Mouse (Mus musculus) liver, embryonic 12.5 days (tissue): ENCODE results near the gene Gramd2. TPM values are rescaled to one million over a fixed set of nuclear protein-coding genes. Genes with fewer than 3 reads are reported as not detected.

Experiments
- ATAC-seq: fragments of 200-750 bp; cut with Nextera tagmentation; 2 replicates; pipeline ENCODE4 v1.8.0; 2017; ENCODE audit warnings: moderate number of reproducible peaks, mild to moderate bottlenecking, moderate library complexity
- H3K27ac ChIP-seq: fragments of 300-500 bp; sonication (generic); 2 replicates; pipeline ENCODE4 v1.5.1; 2016; ENCODE audit warnings: mild to moderate bottlenecking
- H3K27me3 ChIP-seq: fragments of 300-500 bp; sonication (generic); replicated peaks from 2 replicates; pipeline ENCODE4 v1.6.1; 2016; ENCODE audit warnings: mild to moderate bottlenecking, moderate library complexity
- H3K36me3 ChIP-seq: fragments of 300-500 bp; sonication (generic); 2 replicates; pipeline ENCODE4 v1.6.1; 2016; ENCODE audit warnings: mild to moderate bottlenecking, moderate library complexity
- H3K4me1 ChIP-seq: fragments of 300-500 bp; sonication (generic); 2 replicates; pipeline ENCODE4 v1.6.1; 2016
- H3K4me2 ChIP-seq: fragments of 300-500 bp; sonication (generic); 2 replicates; pipeline ENCODE4 v1.6.1; 2016; ENCODE audit warnings: mild to moderate bottlenecking, moderate library complexity
- H3K4me3 ChIP-seq: fragments of 300-500 bp; sonication (generic); 2 replicates; pipeline ENCODE4 v1.5.1; 2016; ENCODE audit warnings: mild to moderate bottlenecking, moderate library complexity
- H3K9ac ChIP-seq: fragments of 300-500 bp; sonication (generic); 2 replicates; pipeline ENCODE4 v1.6.1; 2016; ENCODE audit warnings: mild to moderate bottlenecking, moderate library complexity
- H3K9me3 ChIP-seq: fragments of 300-500 bp; sonication (generic); replicated peaks from 2 replicates; pipeline ENCODE4 v1.6.1; 2016; ENCODE audit warnings: mild to moderate bottlenecking, moderate library complexity
- WGBS: fragments of 180-500 bp; shearing (Covaris S2); methylation state at CpG from one replicate; pipeline ENCODE4 v1.1.7; 2016; ENCODE audit not compliant: insufficient replicate concordance; 5-methylcytosine and 5-hydroxymethylcytosine counted together
- polyA plus RNA-seq: library from polyadenylated mRNA; unstranded; fragments of >200 nt; fragmentation: Nextera tagmentation; extraction: Ambion mirVana; gene quantifications from 2 replicates; pipeline ENCODE4 v1.2.1, GENCODE M21; 2016

Gramd2 gene
- polyA plus RNA-seq, 1 experiment from 2014 or later: 0.04 TPM

GRCm38 (mm10) chr9:59672195-59672894, 7.6 kb upstream of the Gramd2 start:
- Histone ChIP-seq H3K4me2 (0 out of 2 replicates have a peak overlapping the region, but pooled peaks have one; percentile 12), H3K36me3 (peaks cover 95% of the 10 kb centered on the region), H3K9me3 (no peaks in the 10 kb centered on the region), H3K27ac (peak overlapping the region; percentile 42; the same call in 1 of the 2 replicates), H3K27me3 (peaks cover 17% of the 10 kb centered on the region), H3K4me3 (no peak overlapping the region), H3K4me1 (peaks cover 32% of the 10 kb centered on the region), H3K9ac (no peak overlapping the region)
- peak; percentile 86 for ATAC-seq
- WGBS: 62% methylated on average over 12 of the region's 12 CpGs

GRCm38 (mm10) chr9:59673427-59673826, 6.5 kb upstream of the Gramd2 start:
- H3K9ac ChIP-seq: no peak overlapping the region
- H3K4me3 ChIP-seq: no peak overlapping the region
- 67% methylated on average over 2 of the region's 2 CpGs for WGBS
- peaks cover 17% of the 10 kb centered on the region for H3K27me3 ChIP-seq
- no peak overlapping the region for H3K4me2 ChIP-seq
- peaks cover 93% of the 10 kb centered on the region for H3K36me3 ChIP-seq
- H3K9me3 ChIP-seq: no peaks in the 10 kb centered on the region
- no peak for ATAC-seq
- H3K4me1 ChIP-seq: peaks cover 32% of the 10 kb centered on the region
- no peak overlapping the region for H3K27ac ChIP-seq

GRCm38 (mm10) chr9:59675598-59675997, 4.3 kb upstream of the Gramd2 start:
- peaks cover 81% of the 10 kb centered on the region for H3K36me3 ChIP-seq
- H3K27me3 ChIP-seq: peaks cover 24% of the 10 kb centered on the region

GRCm38 (mm10) chr9:59678313-59678712, 1.6 kb upstream of the Gramd2 start:
- Histone ChIP-seq H3K36me3 (peaks cover 55% of the 10 kb centered on the region), H3K27me3 (peaks cover 43% of the 10 kb centered on the region), H3K9me3 (no peaks in the 10 kb centered on the region), H3K4me2 (no peak overlapping the region), H3K9ac (no peak overlapping the region), H3K4me3 (no peak overlapping the region), H3K27ac (no peak overlapping the region), H3K4me1 (peaks cover 18% of the 10 kb centered on the region)
- peak; percentile 39; the same call in 1 of the 2 replicates for ATAC-seq
- 29% methylated on average over 1 of the region's 1 CpGs for WGBS

More at GRCm38 (mm10) chr9:59675598-59675997, 4.3 kb upstream of the Gramd2 start:
- no peaks in the 10 kb centered on the region for H3K9me3 ChIP-seq
- ATAC-seq: no peak
- no peak overlapping the region for H3K4me3 ChIP-seq
- 89% methylated on average over 14 of the region's 14 CpGs for WGBS
- peaks cover 44% of the 10 kb centered on the region for H3K4me1 ChIP-seq
- H3K27ac ChIP-seq: no peak overlapping the region
- no peak overlapping the region for H3K4me2 ChIP-seq
- no peak overlapping the region for H3K9ac ChIP-seq

- H3K27me3 ChIP-seq: peaks cover 53% of the 10 kb centered on the region
- no peak for ATAC-seq
- no peaks in the 10 kb centered on the region for H3K9me3 ChIP-seq
- H3K36me3 ChIP-seq: peaks cover 33% of the 10 kb centered on the region
- 25% methylated on average over 16 of the region's 16 CpGs for WGBS
- peak overlapping the region; percentile 52 for H3K4me3 ChIP-seq
- H3K9ac ChIP-seq: no peak overlapping the region
- peaks cover 14% of the 10 kb centered on the region for H3K4me1 ChIP-seq
- H3K27ac ChIP-seq: no peak overlapping the region
- peak overlapping the region; percentile 84 for H3K4me2 ChIP-seq
These were observed 561 bp downstream of the Gramd2 start for GRCm38 (mm10) chr9:59680534-59680875.

- peaks cover 19% of the 10 kb centered on the region for H3K4me1 ChIP-seq
- no peak overlapping the region for H3K4me3 ChIP-seq
- no peak overlapping the region for H3K27ac ChIP-seq
- H3K9me3 ChIP-seq: no peaks in the 10 kb centered on the region
- peaks cover 4% of the 10 kb centered on the region; the same call in 1 of the 2 replicates for H3K36me3 ChIP-seq
- H3K4me2 ChIP-seq: no peak overlapping the region
- ATAC-seq: no peak
- H3K27me3 ChIP-seq: peaks cover 69% of the 10 kb centered on the region
- H3K9ac ChIP-seq: no peak overlapping the region
- WGBS: 55% methylated on average over 2 of the region's 2 CpGs
These were observed 4.1 kb downstream of the Gramd2 start for GRCm38 (mm10) chr9:59684020-59684419.

- 12% methylated on average over 6 of the region's 6 CpGs for WGBS
- H3K9me3 ChIP-seq: no peaks in the 10 kb centered on the region
- H3K27me3 ChIP-seq: peaks cover 63% of the 10 kb centered on the region
- H3K4me1 ChIP-seq: 0 out of 2 replicates have a peak, but pooled peaks cover 5% of the 10 kb centered on the region
- H3K9ac ChIP-seq: no peak overlapping the region
- ATAC-seq: no peak
- no peak overlapping the region for H3K4me2 ChIP-seq
- no peak overlapping the region for H3K27ac ChIP-seq
- no peaks in the 10 kb centered on the region for H3K36me3 ChIP-seq
- H3K4me3 ChIP-seq: no peak overlapping the region
These were observed 7.6 kb downstream of the Gramd2 start for GRCm38 (mm10) chr9:59687416-59688046.

- H3K36me3 ChIP-seq: no peaks in the 10 kb centered on the region
- H3K4me2 ChIP-seq: peak overlapping the region; percentile 38
- no peak overlapping the region for H3K9ac ChIP-seq
- WGBS: 11% methylated on average over 23 of the region's 23 CpGs
- H3K27me3 ChIP-seq: peaks cover 32% of the 10 kb centered on the region
- no peaks in the 10 kb centered on the region for H3K9me3 ChIP-seq
- peaks cover 8% of the 10 kb centered on the region; the same call in 1 of the 2 replicates for H3K4me1 ChIP-seq
- no peak overlapping the region for H3K27ac ChIP-seq
- no peak overlapping the region for H3K4me3 ChIP-seq
- no peak for ATAC-seq
These were observed 11.7 kb downstream of the Gramd2 start for GRCm38 (mm10) chr9:59691635-59692094.

GRCm38 (mm10) chr9:59692145-59692544, 12.2 kb downstream of the Gramd2 start:
- H3K27ac ChIP-seq: no peak overlapping the region
- WGBS: 41% methylated on average over 9 of the region's 9 CpGs
- peaks cover 8% of the 10 kb centered on the region; the same call in 1 of the 2 replicates for H3K4me1 ChIP-seq
- no peak overlapping the region for H3K4me3 ChIP-seq
- peak overlapping the region; percentile 38 for H3K4me2 ChIP-seq
- no peaks in the 10 kb centered on the region for H3K9me3 ChIP-seq
- H3K36me3 ChIP-seq: no peaks in the 10 kb centered on the region
- no peak overlapping the region for H3K9ac ChIP-seq
- no peak for ATAC-seq
- peaks cover 28% of the 10 kb centered on the region for H3K27me3 ChIP-seq

- 55% methylated on average over 16 of the region's 16 CpGs for WGBS
- H3K36me3 ChIP-seq: no peaks in the 10 kb centered on the region
- ATAC-seq: no peak
- H3K9me3 ChIP-seq: no peaks in the 10 kb centered on the region
- H3K9ac ChIP-seq: no peak overlapping the region
- H3K27ac ChIP-seq: no peak overlapping the region
- H3K4me1 ChIP-seq: peaks cover 3% of the 10 kb centered on the region; the same call in 1 of the 2 replicates
- no peak overlapping the region for H3K4me3 ChIP-seq
- no peak overlapping the region for H3K4me2 ChIP-seq
- peaks cover 30% of the 10 kb centered on the region for H3K27me3 ChIP-seq
These were observed 14.9 kb downstream of the Gramd2 start for GRCm38 (mm10) chr9:59694571-59695450.

GRCm38 (mm10) chr9:59695451-59695813, 15.5 kb downstream of the Gramd2 start:
- H3K27me3 ChIP-seq: peaks cover 30% of the 10 kb centered on the region
- H3K4me1 ChIP-seq: peaks cover 3% of the 10 kb centered on the region; the same call in 1 of the 2 replicates
- H3K9ac ChIP-seq: no peak overlapping the region
- H3K4me3 ChIP-seq: no peak overlapping the region
- H3K9me3 ChIP-seq: no peaks in the 10 kb centered on the region
- no peak overlapping the region for H3K27ac ChIP-seq
- H3K36me3 ChIP-seq: no peaks in the 10 kb centered on the region
- no peak overlapping the region for H3K4me2 ChIP-seq
- ATAC-seq: no peak
- WGBS: 32% methylated on average over 3 of the region's 3 CpGs
